Mouse (Mus musculus) layer of hippocampus, adult 8-10 months (tissue): Measurements from ENCODE around the gene Inpp4a. TPM values are rescaled to one million over a fixed set of nuclear protein-coding genes. Genes with fewer than 3 reads are reported as not detected.

Experiments
- DNase-seq, 2 experiments: peaks; one replicate each; pipeline ENCODE4 v3.0.0; 2022; ENCODE audit warnings: low spot score in 2 of 2
- total RNA-seq, 4 experiments: library from RNA; stranded (reverse); gene quantifications; 2 replicates each; pipeline ENCODE4 v1.2.4; 2022

Inpp4a gene
- total RNA-seq, 4 experiments from 2014 or later, result 157 to 181 (median 168) TPM

GRCm38 (mm10) chr1:37408678-37409077, 109.0 kb downstream of the Inpp4a start:
- DNase-seq, result no peak

- no peak for DNase-seq
These were observed 110.0 kb downstream of the Inpp4a start for GRCm38 (mm10) chr1:37409647-37410046.

- no peak for DNase-seq
These were observed 115.7 kb downstream of the Inpp4a start for GRCm38 (mm10) chr1:37415394-37415793.

GRCm38 (mm10) chr1:37419420-37419819, 119.8 kb downstream of the Inpp4a start:
- DNase-seq, result peak in 1 of 2 experiments; percentile 40

- DNase-seq, result no peak
These were observed 127.6 kb downstream of the Inpp4a start for GRCm38 (mm10) chr1:37427144-37427875.

- DNase-seq, result no peak
These were observed 129.2 kb downstream of the Inpp4a start for GRCm38 (mm10) chr1:37428911-37429310.

GRCm38 (mm10) chr1:37429366-37430296, 130.0 kb downstream of the Inpp4a start, which contains the start of the genes Coa5 and Unc50:
Coa5 (minus strand) TSS chr1:37430103.
Unc50 (plus strand) TSS chr1:37430139.
- DNase-seq, result peak; percentile 93 to 94

GRCm38 (mm10) chr1:37430297-37430840, 130.7 kb downstream of the Inpp4a start:
- DNase-seq, result no peak

DNA sequence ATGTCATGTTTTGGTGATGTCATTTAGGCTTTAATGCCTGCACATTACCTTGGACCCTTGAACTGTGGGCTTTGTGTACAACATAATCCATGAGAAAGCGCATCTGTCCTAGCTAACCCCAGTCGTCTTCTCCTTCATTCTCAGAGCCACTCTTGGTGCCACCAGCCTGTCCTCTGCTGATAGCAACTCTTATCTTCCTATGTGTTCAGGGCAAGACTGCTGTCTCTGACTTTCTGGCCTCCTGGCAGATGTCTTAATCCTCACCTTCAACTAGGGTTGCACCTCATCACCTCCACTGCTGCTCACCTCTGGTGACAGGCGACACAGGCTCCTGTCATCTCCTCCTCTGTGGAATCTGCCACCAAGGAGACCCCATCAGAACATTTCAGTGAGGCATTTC, 136.8 kb downstream of the Inpp4a start:
- no peak for DNase-seq

GRCm38 (mm10) chr1:37442848-37443835, 143.5 kb downstream of the Inpp4a start:
- no peak for DNase-seq

DNA sequence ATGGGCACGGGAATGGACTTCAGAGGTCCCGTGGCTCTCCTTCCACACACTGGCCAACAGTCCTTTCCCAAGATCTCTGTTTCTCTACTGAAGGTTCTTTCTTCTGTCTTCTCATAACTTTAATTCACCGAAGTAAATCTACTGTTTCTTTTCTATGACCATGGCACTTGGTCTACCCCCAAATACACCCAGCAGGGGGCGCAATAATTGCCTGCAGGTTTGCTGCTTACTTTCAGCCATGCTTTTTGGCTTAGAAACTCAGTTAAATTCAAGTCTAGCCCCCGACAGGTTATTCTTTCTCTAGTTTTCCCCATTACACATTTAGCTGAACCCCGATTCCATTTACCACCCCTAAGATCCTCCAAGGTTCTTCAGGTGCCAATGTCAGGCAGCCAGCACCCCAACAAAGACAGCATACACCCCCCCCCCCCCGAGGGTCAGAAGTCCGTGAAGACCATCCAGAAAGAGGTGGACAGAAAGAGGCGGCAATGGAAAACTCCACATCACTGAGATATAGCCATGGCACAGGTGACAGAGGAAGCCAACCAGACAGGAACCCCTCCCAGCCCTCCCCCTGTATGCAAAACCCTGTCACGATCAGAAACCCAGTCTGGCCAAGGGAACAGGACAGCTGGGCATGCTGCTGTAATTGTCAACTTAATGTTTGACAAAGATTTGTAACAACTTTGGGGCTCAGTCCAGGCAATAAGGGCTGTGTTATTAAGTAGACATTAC, 148.9 kb downstream of the Inpp4a start:
- peak in 1 of 2 experiments; percentile 39 for DNase-seq

GRCm38 (mm10) chr1:37451270-37451669, 151.6 kb downstream of the Inpp4a start:
- DNase-seq, result peak in 1 of 2 experiments; percentile 33

- DNase-seq, result no peak
These were observed 157.9 kb downstream of the Inpp4a start for GRCm38 (mm10) chr1:37457546-37457945.

Other genes with a start within 250 kb of the Inpp4a start
- gene Cnga3, start 85.4 kb upstream of the Inpp4a start, total RNA-seq, result under 1 TPM; 0.33 to 0.55 (median 0.50) TPM
- gene Coa5, start 130.2 kb downstream of the Inpp4a start, total RNA-seq, result 10 to 100 TPM; 61.1 to 67.4 (median 63.8) TPM
- gene Unc50, start 130.3 kb downstream of the Inpp4a start, total RNA-seq, result 10 to 100 TPM; 50.1 to 60.1 (median 56.9) TPM
- gene Mgat4a, start 241.2 kb downstream of the Inpp4a start, total RNA-seq, result 10 to 100 TPM; 28.0 to 34.1 (median 31.2) TPM